Mouse (Mus musculus) adrenal gland, adult 2 months (tissue): ENCODE results near the gene Pik3cb. TPM values are rescaled to one million over a fixed set of nuclear protein-coding genes. Genes with fewer than 3 reads are reported as not detected.

Experiments used
- DNase-seq: peaks from one replicate; pipeline ENCODE4 v3.0.0; 2021
- polyA plus RNA-seq: library from polyadenylated mRNA; depleted of rRNA; stranded (reverse); fragments of >200 nt; gene quantifications from 2 replicates; pipeline ENCODE4 v1.2.3, GENCODE M21; 2012; rRNA removed
- total RNA-seq, 2 experiments: library from RNA; stranded (reverse); gene quantifications; 2 replicates each; pipeline ENCODE4 v1.2.3; 2021

Gene Pik3cb
- total and polyA plus RNA-seq, 3 experiments: 1.4 to 20.7 (median 15.6) TPM

GRCm38 (mm10) chr9:99001326-99001725 lies 139.1 kb downstream of the Pik3cb start:
- DNase-seq: no peak

GRCm38 (mm10) chr9:98999881-99000339 lies 140.5 kb downstream of the Pik3cb start:
- DNase-seq: no peak

- DNase-seq: no peak
Measured at GRCm38 (mm10) chr9:98994103-98994502, 146.3 kb downstream of the Pik3cb start.

- DNase-seq: no peak
Measured at GRCm38 (mm10) chr9:98987131-98987530, 153.3 kb downstream of the Pik3cb start.

Other genes starting within 250 kb of the Pik3cb start
- gene 7420426K07Rik, start 237.5 kb downstream of the Pik3cb start, total RNA-seq: not detected
- not detected in 2 replicates for gene 7420426K07Rik, start 237.5 kb downstream of the Pik3cb start, polyA plus RNA-seq
- under 1 TPM in 1 of 2 experiments, not detected in 1; 0.20 TPM for gene Foxl2, start 185.3 kb downstream of the Pik3cb start, total RNA-seq
- 0.04 and 0.35 TPM in 2 replicates for gene Foxl2, start 185.3 kb downstream of the Pik3cb start, polyA plus RNA-seq
- 10 to 100 TPM; 20.6 to 22.0 TPM for gene Faim, start 154.2 kb downstream of the Pik3cb start, total RNA-seq
- 0.83 and 1.1 TPM in 2 replicates for gene Faim, start 154.2 kb downstream of the Pik3cb start, polyA plus RNA-seq
- not detected for gene Gm1123, start 104.9 kb downstream of the Pik3cb start, total RNA-seq
- gene Gm1123, start 104.9 kb downstream of the Pik3cb start, polyA plus RNA-seq: not detected in 2 replicates
- gene Faiml, start 96.6 kb upstream of the Pik3cb start, total RNA-seq: not detected
- not detected in 2 replicates for gene Faiml, start 96.6 kb upstream of the Pik3cb start, polyA plus RNA-seq
- 10 to 100 TPM in 1 of 2 experiments, 1 to 10 TPM in 1; 8.0 to 11.2 TPM for gene Cep70, start 102.7 kb upstream of the Pik3cb start, total RNA-seq
- 0.86 and 1.3 TPM in 2 replicates for gene Cep70, start 102.7 kb upstream of the Pik3cb start, polyA plus RNA-seq
- under 1 TPM; 0.29 to 0.90 TPM for gene Esyt3, start 217.9 kb upstream of the Pik3cb start, total RNA-seq
- gene Esyt3, start 217.9 kb upstream of the Pik3cb start, polyA plus RNA-seq: 0.30 and 0.50 TPM in 2 replicates